Mouse (Mus musculus) lung, adult 2 months (tissue): ENCODE results near the gene Vti1a.

Experiments used
- CTCF ChIP-seq: fragments of 200-500 bp; IDR thresholded peaks from 2 replicates; pipeline ENCODE4 v1.5.1; 2011; ENCODE audit warnings: mild to moderate bottlenecking, low read length, control low read depth; ENCODE audit not compliant: insufficient read depth
- POLR2A ChIP-seq: fragments of 200-500 bp; IDR thresholded peaks from 2 replicates; pipeline ENCODE4 v1.6.1; 2011; ENCODE audit warnings: low read depth, mild to moderate bottlenecking, control low read depth, low read length, borderline replicate concordance; ENCODE audit errors: extremely low read depth

GRCm38 (mm10) chr19:55552339-55552738 is 236.2 kb downstream of the Vti1a start:
- no peak for TF ChIP-seq CTCF
- no peak for TF ChIP-seq POLR2A
